Mouse (Mus musculus): Measurements from ENCODE around the gene Gm21865. TPM values are rescaled to one million over a fixed set of nuclear protein-coding genes. Genes with fewer than 3 reads are reported as not detected.
"Not testable (repeated sequence)": the region's sequence is repeated elsewhere in the genome, so short reads cannot be mapped to it uniquely, and the experiment has no call there.

The Gm21865 gene
- not detected in 2 replicates for polyA plus RNA-seq (2015; fragmentation: Nextera tagmentation; extraction: Ambion mirVana)

DNA sequence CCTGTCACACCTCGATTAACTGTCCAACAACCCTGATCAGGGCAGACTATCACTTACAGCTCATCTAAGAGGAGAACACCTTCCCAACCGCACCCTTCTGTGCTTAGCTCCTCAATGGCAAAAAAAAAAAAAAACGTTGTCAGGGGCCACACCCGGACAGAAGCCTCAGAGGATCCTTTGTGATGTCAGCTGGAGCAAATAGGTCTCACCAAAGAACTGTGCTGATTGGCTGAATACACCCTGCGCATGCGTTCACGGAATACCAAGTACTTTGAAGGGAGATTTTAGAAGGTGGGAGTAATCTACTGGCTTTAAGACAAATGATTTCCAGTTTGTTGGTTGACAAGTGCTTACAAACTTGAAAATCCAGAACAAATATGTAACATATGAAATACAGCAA is at the start of gene Gm21865:
Gm21865 (minus strand) TSS at position 101 of the 400 bp plus-strand sequence.
- H3K4me1 ChIP-seq (replicated peaks); H3K9me3 ChIP-seq; H3K4me2 ChIP-seq (replicated peaks); H3K4me3 ChIP-seq (replicated peaks); ATAC-seq; H3K36me3 ChIP-seq; H3K27ac ChIP-seq; H3K9ac ChIP-seq (replicated peaks); H3K27me3 ChIP-seq: not testable (repeated sequence)
- WGBS: no CpG with 5 or more reads among the region's 7 CpGs

Other genes starting within 250 kb of the Gm21865 start
- gene Gm21882, start 64.6 kb upstream of the Gm21865 start, polyA plus RNA-seq (2015; fragmentation: Nextera tagmentation; extraction: Ambion mirVana): not detected in 2 replicates